Mouse (Mus musculus) embryonic fibroblast, embryonic 13.5 days (primary cell): Measurements from ENCODE around the gene Atp2c2. TPM values are rescaled to one million over a fixed set of nuclear protein-coding genes. Genes with fewer than 3 reads are reported as not detected.

Experiments
- H3K27ac ChIP-seq: 2 replicates; pipeline ENCODE4 v1.5.1; 2012; ENCODE audit warnings: low read length, control low read depth, inconsistent platforms; ENCODE audit not compliant: insufficient read depth
- H3K4me1 ChIP-seq: 2 replicates; pipeline ENCODE4 v1.6.1; 2011; ENCODE audit warnings: low read length; ENCODE audit not compliant: control insufficient read depth, insufficient read depth
- H3K4me3 ChIP-seq: 2 replicates; pipeline ENCODE4 v1.5.1; 2011; ENCODE audit warnings: mild to moderate bottlenecking, control low read depth, low read length; ENCODE audit not compliant: insufficient read depth
- CTCF ChIP-seq: IDR thresholded peaks from 2 replicates; pipeline ENCODE4 v1.5.1; 2011; ENCODE audit warnings: mild to moderate bottlenecking, control low read depth, low read length, moderate library complexity, borderline replicate concordance; ENCODE audit not compliant: insufficient read depth
- POLR2A ChIP-seq: IDR thresholded peaks from 2 replicates; pipeline ENCODE4 v1.6.1; 2011; ENCODE audit warnings: low read depth, mild to moderate bottlenecking, control low read depth, low read length, moderate library complexity
- polyA plus RNA-seq: library from polyadenylated mRNA; stranded (reverse); fragments of >200 nt; gene quantifications from 2 replicates; pipeline ENCODE4 v1.2.4, GENCODE M21; 2011; ENCODE audit warnings: low read depth; ENCODE audit not compliant: missing spikeins, insufficient read length

The Atp2c2 gene
- polyA plus RNA-seq, 1 experiment, result not detected

DNA sequence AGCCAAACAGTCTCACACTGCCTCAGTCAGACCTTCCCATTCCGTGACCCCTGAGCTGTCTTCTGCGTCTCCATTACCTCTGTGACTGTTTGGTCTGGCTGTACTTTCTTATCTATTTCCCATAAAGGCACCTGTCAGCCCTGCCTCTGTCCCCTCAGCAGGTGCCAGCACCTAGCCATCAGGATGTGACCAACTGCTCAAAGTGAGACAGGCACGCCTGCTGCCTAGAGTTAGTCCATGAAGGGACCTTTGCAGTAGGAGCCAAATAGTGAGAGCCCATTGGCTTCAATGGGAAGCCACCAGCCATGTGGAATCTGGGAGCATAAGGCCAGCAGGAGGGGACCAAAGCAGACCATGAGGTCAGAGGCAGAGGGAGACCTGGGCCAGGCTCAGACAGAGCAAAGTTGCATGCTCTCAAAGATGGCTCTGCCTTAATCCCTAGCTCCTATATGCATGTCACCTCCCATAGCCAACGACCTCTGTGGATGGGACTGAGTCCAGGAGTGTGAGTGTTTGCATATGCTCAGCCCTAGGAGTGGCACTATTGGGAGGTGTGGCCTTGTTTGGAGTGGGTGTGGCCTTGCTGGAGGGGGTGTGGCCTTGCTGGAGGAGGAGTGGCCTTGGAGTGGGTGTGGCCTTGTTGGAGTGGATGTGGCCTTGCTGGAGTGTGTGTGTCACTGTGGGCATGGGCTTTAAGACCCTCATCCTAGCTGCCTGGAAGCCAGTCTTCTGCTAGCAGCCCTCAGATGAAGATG, 81.5 kb downstream of the Atp2c2 start:
- TF ChIP-seq POLR2A (no peak), CTCF (no peak)
- Histone ChIP-seq H3K4me1 (0 out of 2 replicates have a peak, but pooled peaks cover 2% of the 10 kb centered on the region), H3K4me3 (no peak overlapping the region), H3K27ac (no peak overlapping the region)

DNA sequence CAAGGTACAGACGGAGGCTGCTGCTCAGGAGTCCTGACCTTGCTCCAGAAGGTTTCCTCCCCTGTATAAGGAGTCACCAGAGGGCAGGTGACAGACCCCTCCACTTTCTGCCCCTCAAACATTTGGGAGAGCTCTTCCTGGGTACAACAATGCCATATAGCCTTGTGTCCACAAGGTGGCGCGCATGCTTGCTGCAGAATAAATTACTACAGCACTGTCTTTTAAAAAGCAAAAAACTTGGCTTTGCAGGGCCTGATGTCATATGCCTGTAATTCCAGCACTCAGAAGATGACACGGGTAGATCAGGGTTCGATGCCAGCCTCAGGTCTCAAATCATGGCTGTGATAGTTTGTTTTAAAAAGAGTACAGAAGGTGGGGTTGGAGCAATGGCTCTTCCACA, 82.9 kb downstream of the Atp2c2 start:
- Histone ChIP-seq H3K4me1 (no peaks in the 10 kb centered on the region), H3K4me3 (no peak overlapping the region), H3K27ac (no peak overlapping the region)
- TF ChIP-seq CTCF (peak; percentile 82; the same call in 1 of the 2 replicates), POLR2A (no peak)

DNA sequence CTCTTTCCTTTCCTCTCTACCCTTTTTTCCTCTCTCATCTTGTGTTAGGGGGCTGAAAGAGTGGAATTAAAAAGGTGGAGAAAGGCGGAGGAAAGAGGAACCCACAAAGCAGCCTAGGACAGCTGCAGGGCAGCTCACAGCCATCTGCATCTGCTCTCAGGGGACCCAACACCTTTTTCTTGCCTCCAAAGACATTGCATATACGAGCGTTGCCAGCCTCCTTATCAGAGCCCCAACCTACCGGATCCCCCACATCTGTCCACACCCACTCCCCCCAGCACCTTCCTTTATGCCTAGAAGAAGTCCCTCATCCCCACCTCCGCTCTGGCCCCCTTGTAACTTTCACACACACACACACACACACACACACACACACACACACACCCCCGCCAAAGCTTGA, 83.8 kb downstream of the Atp2c2 start:
- no peak for TF ChIP-seq POLR2A
- TF ChIP-seq CTCF, result no peak
- Histone ChIP-seq H3K4me1 (no peaks in the 10 kb centered on the region), H3K27ac (no peak overlapping the region), H3K4me3 (no peak overlapping the region)

DNA sequence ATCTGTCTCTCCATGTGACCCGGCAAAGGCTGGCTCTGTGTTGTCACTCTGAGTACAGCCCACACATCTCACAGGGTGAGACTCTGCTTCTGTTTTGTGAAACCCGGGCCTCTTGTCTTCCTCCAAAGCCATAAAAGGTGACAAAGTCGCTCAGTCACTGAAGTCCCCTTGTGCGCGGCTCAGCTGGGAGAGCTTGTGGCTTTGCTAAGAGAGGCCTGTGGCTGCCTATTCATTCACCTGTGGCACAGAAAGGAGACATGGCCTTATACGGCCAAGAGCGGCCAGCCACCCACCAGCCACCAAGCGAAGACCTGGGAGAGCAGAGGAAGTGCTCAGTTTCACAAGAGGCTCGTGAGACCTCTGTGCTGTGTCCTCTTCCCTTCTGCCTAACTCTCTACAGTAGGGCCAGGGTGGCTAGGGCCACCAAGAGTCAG, 84.3 kb downstream of the Atp2c2 start:
- TF ChIP-seq POLR2A (no peak), CTCF (no peak)
- H3K27ac ChIP-seq, result no peak overlapping the region
- no peaks in the 10 kb centered on the region for H3K4me1 ChIP-seq
- no peak overlapping the region for H3K4me3 ChIP-seq

- Histone ChIP-seq H3K27ac (no peak overlapping the region), H3K4me3 (no peak overlapping the region), H3K4me1 (no peaks in the 10 kb centered on the region)
- TF ChIP-seq POLR2A (no peak), CTCF (no peak)
Observed at GRCm38 (mm10) chr8:119784676-119785075, 84.9 kb downstream of the Atp2c2 start.

GRCm38 (mm10) chr8:119785764-119786405, 86.1 kb downstream of the Atp2c2 start:
- TF ChIP-seq CTCF (no peak), POLR2A (no peak)
- Histone ChIP-seq H3K4me1 (no peaks in the 10 kb centered on the region), H3K4me3 (no peak overlapping the region), H3K27ac (no peak overlapping the region)

DNA sequence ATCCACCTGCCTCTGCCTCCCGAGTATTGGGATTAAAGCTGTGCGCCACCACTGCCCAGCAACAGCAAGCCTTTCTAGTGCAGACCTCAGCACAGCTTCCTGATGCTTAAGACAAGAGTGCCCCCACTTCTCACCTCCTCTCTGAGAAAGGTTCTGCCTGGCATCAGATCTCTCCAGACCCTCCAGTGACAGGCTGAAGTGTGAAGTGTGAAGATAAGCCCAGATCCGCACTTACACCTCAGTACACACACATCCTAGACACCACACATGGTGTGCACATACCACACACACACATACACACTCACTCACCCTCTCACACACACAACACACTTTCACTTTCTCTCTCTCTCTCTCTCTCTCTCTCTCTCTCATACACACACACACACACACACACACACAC, 87.1 kb downstream of the Atp2c2 start:
- TF ChIP-seq POLR2A, result no peak
- TF ChIP-seq CTCF, result no peak
- Histone ChIP-seq H3K4me3 (no peak overlapping the region), H3K27ac (no peak overlapping the region), H3K4me1 (no peaks in the 10 kb centered on the region)

DNA sequence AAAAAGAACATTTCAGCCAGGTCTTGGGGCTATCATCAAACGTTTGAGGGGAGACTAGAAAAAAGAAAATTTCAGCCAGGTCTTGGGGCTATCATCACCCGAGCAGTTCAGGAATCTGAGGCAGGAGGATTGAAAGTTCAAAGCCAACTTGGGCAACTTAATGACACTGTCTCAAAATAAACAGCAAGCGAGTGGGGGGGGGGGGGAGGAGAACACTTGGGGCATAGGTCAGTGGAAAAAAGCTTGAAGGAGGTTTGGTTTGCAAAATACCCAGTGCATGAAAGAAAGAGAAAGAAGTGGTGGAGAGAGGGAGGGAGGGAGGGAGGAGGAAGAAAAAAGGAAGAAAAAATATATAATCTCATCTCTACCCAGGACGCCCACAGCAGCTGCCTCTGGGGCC, 87.5 kb downstream of the Atp2c2 start:
- no peak for TF ChIP-seq POLR2A
- no peak for TF ChIP-seq CTCF
- no peak overlapping the region for H3K4me3 ChIP-seq
- no peaks in the 10 kb centered on the region for H3K4me1 ChIP-seq
- H3K27ac ChIP-seq, result no peak overlapping the region

DNA sequence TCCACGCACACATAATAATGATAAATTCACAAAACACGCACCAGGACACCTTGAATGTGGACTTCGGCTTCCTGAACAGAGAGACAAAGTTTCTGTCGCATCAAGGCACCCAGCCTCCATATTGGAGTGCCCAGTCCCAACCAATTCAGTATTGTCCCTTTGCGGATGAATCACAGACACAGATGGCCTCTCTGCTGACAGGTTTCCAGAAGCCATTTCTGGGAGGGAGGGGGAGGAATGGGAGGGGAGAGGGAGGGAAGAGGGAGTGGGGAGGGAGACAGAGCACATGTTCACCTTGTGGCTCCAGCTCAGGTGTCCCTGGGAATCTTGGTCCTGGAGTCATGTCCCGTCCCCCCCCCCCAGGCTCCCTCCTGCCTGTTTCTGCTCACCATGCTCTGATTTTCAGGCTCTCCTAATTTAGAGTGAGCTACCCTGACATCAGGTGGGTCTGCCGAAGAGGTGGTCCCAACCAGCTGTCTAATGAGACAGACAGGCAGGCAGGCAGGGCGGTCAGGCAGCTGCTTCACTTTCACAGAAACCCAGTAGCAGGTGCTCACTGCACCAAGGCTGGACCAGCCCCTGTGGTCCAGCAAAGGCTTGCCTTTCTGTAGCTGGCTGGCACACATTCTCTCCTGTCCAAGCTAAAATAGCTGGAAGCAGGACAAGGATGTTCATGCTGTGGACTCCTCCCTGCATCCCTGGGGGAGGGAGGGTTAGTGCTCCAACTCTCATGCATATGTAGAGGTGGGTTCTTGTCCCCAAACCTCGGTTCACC, 89.0 kb downstream of the Atp2c2 start:
- TF ChIP-seq POLR2A (no peak), CTCF (no peak)
- no peaks in the 10 kb centered on the region for H3K4me1 ChIP-seq

More for the DNA sequence above, 89.0 kb downstream of the Atp2c2 start:
- H3K4me3 ChIP-seq, result no peak overlapping the region
- no peak overlapping the region for H3K27ac ChIP-seq
